Mouse (Mus musculus) intestine, embryonic 14.5 days (tissue): Measurements from ENCODE around the gene Clpb. TPM values are rescaled to one million over a fixed set of nuclear protein-coding genes. Genes with fewer than 3 reads are reported as not detected.

Experiments
- ATAC-seq: fragments of 200-750 bp; cut with Nextera tagmentation; replicated peaks from 2 replicates; pipeline ENCODE4 v1.8.0; 2017; ENCODE audit warnings: low read depth, moderate number of reproducible peaks, moderate TSS enrichment, moderate library complexity; ENCODE audit not compliant: low FRiP score, low TSS enrichment
- DNase-seq: peaks from one replicate; pipeline ENCODE4 v3.0.0-alpha.2; 2018; ENCODE audit warnings: low spot score
- H3K27ac ChIP-seq: fragments of 300-500 bp; sonication (generic); 2 replicates; pipeline ENCODE4 v1.5.1; 2014; ENCODE audit warnings: low read depth, mild to moderate bottlenecking, control low read depth
- H3K27me3 ChIP-seq: fragments of 300-500 bp; sonication (generic); replicated peaks from 2 replicates; pipeline ENCODE4 v1.6.1; 2014; ENCODE audit warnings: low read length, control low read depth; ENCODE audit not compliant: control insufficient read depth, insufficient read depth
- H3K36me3 ChIP-seq: fragments of 300-500 bp; sonication (generic); 2 replicates; pipeline ENCODE4 v1.6.1; 2014; ENCODE audit warnings: low read length, control low read depth; ENCODE audit not compliant: control insufficient read depth, insufficient read depth
- H3K4me1 ChIP-seq: fragments of 300-500 bp; sonication (generic); replicated peaks from 2 replicates; pipeline ENCODE4 v1.6.1; 2014; ENCODE audit warnings: low read length, control low read depth, mixed read lengths; ENCODE audit not compliant: control insufficient read depth, insufficient read depth
- H3K4me2 ChIP-seq: fragments of 300-500 bp; sonication (generic); 2 replicates; pipeline ENCODE4 v1.6.1; 2014; ENCODE audit warnings: low read length
- H3K4me3 ChIP-seq: fragments of 300-500 bp; sonication (generic); 2 replicates; pipeline ENCODE4 v1.5.1; 2014; ENCODE audit warnings: low read depth, low read length, control low read depth, mixed read lengths
- H3K9ac ChIP-seq: fragments of 300-500 bp; sonication (generic); 2 replicates; pipeline ENCODE4 v1.6.1; 2014; ENCODE audit warnings: mild to moderate bottlenecking, low read length
- H3K9me3 ChIP-seq: fragments of 300-500 bp; sonication (generic); 2 replicates; pipeline ENCODE4 v1.6.1; 2016; ENCODE audit warnings: low read length, control low read depth; ENCODE audit not compliant: control insufficient read depth
- WGBS: fragments of 180-500 bp; shearing (Covaris S2); extraction: QIAGEN DNeasy Blood & Tissue Kit; methylation state at CpG from one replicate; pipeline ENCODE4 v1.1.7; 2014; 5-methylcytosine and 5-hydroxymethylcytosine counted together
- polyA plus RNA-seq: library from polyadenylated mRNA; unstranded; fragments of >200 nt; fragmentation: Nextera tagmentation; extraction: Ambion mirVana; gene quantifications from 2 replicates; pipeline ENCODE4 v1.2.1, GENCODE M21; 2014

Clpb gene
- polyA plus RNA-seq, 1 experiment from 2014 or later = 50.8 TPM

- Histone ChIP-seq H3K27me3 (peaks cover 41% of the 10 kb centered on the region), H3K36me3 (peaks cover 48% of the 10 kb centered on the region), H3K4me1 (peaks cover 21% of the 10 kb centered on the region), H3K4me3 (no peak overlapping the region), H3K4me2 (peak overlapping the region; percentile 88; the same call in 1 of the 2 replicates), H3K9me3 (no peaks in the 10 kb centered on the region), H3K9ac (no peak overlapping the region), H3K27ac (no peak overlapping the region)
- ATAC-seq (0 out of 2 replicates have a peak, but pooled peaks have one; percentile 13), DNase-seq (no peak)
- WGBS = 39% methylated on average over 32 of the region's 32 CpGs
Measured at GRCm38 (mm10) chr7:101822836-101823757, 159.7 kb downstream of the Clpb start.

- Histone ChIP-seq H3K4me2 (no peak overlapping the region), H3K9ac (no peak overlapping the region), H3K4me1 (peaks cover 20% of the 10 kb centered on the region), H3K27me3 (peaks cover 32% of the 10 kb centered on the region), H3K9me3 (no peaks in the 10 kb centered on the region), H3K36me3 (peaks cover 57% of the 10 kb centered on the region), H3K4me3 (no peak overlapping the region), H3K27ac (no peak overlapping the region)
- DNase-seq = no peak
- ATAC-seq = no peak
- WGBS = 80% methylated on average over 18 of the region's 18 CpGs
Measured at GRCm38 (mm10) chr7:101823758-101824630, 160.6 kb downstream of the Clpb start.

GRCm38 (mm10) chr7:101830373-101830772, 166.9 kb downstream of the Clpb start:
- Histone ChIP-seq H3K9ac (no peak overlapping the region), H3K27ac (no peak overlapping the region), H3K9me3 (no peaks in the 10 kb centered on the region), H3K27me3 (no peaks in the 10 kb centered on the region), H3K4me1 (peaks cover 13% of the 10 kb centered on the region), H3K4me2 (no peak overlapping the region), H3K36me3 (peaks cover 88% of the 10 kb centered on the region), H3K4me3 (no peak overlapping the region)
- 97% methylated on average over 3 of the region's 3 CpGs for WGBS
- no peak for DNase-seq
- ATAC-seq = no peak

- Histone ChIP-seq H3K4me2 (no peak overlapping the region), H3K27ac (no peak overlapping the region), H3K9me3 (no peaks in the 10 kb centered on the region), H3K4me1 (peaks cover 20% of the 10 kb centered on the region), H3K36me3 (peaks cover 77% of the 10 kb centered on the region), H3K4me3 (no peak overlapping the region), H3K9ac (no peak overlapping the region), H3K27me3 (no peaks in the 10 kb centered on the region)
- 91% methylated on average over 8 of the region's 8 CpGs for WGBS
- DNase-seq = no peak
- ATAC-seq = no peak
Measured at GRCm38 (mm10) chr7:101831437-101831836, 168.0 kb downstream of the Clpb start.

GRCm38 (mm10) chr7:101832372-101832771, 168.9 kb downstream of the Clpb start:
- Histone ChIP-seq H3K27ac (no peak overlapping the region), H3K9ac (no peak overlapping the region), H3K9me3 (no peaks in the 10 kb centered on the region), H3K36me3 (peaks cover 68% of the 10 kb centered on the region), H3K27me3 (no peaks in the 10 kb centered on the region), H3K4me1 (peaks cover 20% of the 10 kb centered on the region), H3K4me3 (no peak overlapping the region), H3K4me2 (no peak overlapping the region)
- WGBS = 93% methylated on average over 4 of the region's 4 CpGs
- ATAC-seq (no peak), DNase-seq (no peak)

- Histone ChIP-seq H3K36me3 (peaks cover 58% of the 10 kb centered on the region), H3K9me3 (no peaks in the 10 kb centered on the region), H3K27ac (no peak overlapping the region), H3K4me1 (peaks cover 20% of the 10 kb centered on the region), H3K9ac (no peak overlapping the region), H3K27me3 (no peaks in the 10 kb centered on the region), H3K4me2 (no peak overlapping the region), H3K4me3 (no peak overlapping the region)
- WGBS = 64% methylated on average over 5 of the region's 5 CpGs
- DNase-seq (no peak), ATAC-seq (no peak)
Measured at GRCm38 (mm10) chr7:101833352-101833751, 169.9 kb downstream of the Clpb start.

- H3K27me3 ChIP-seq = no peaks in the 10 kb centered on the region
- ATAC-seq = no peak
- H3K4me2 ChIP-seq = no peak overlapping the region
- peaks cover 51% of the 10 kb centered on the region for H3K36me3 ChIP-seq
- peaks cover 20% of the 10 kb centered on the region for H3K4me1 ChIP-seq
- no peak overlapping the region for H3K27ac ChIP-seq
- no peaks in the 10 kb centered on the region for H3K9me3 ChIP-seq
- no peak overlapping the region for H3K4me3 ChIP-seq
- no peak overlapping the region for H3K9ac ChIP-seq
- DNase-seq = no peak
- 56% methylated on average over 3 of the region's 3 CpGs for WGBS
Measured at GRCm38 (mm10) chr7:101833916-101834584, 170.6 kb downstream of the Clpb start.

- Histone ChIP-seq H3K9me3 (no peaks in the 10 kb centered on the region), H3K4me3 (peak overlapping the region; percentile 92), H3K4me1 (peaks cover 20% of the 10 kb centered on the region), H3K27ac (no peak overlapping the region), H3K4me2 (peak overlapping the region; percentile 75), H3K9ac (0 out of 2 replicates have a peak overlapping the region, but pooled peaks have one; percentile 20), H3K36me3 (peaks cover 42% of the 10 kb centered on the region), H3K27me3 (no peaks in the 10 kb centered on the region)
- DNase-seq = no peak
- 47% methylated on average over 3 of the region's 3 CpGs for WGBS
- no peak for ATAC-seq
Measured at GRCm38 (mm10) chr7:101834903-101835302, 171.5 kb downstream of the Clpb start.
